Mouse (Mus musculus) liver, adult (tissue): Measurements from ENCODE around the gene Clspn.

Experiments used
- GATA4 ChIP-seq: IDR thresholded peaks from 2 replicates; pipeline ENCODE4 v1.6.1; 2014; ENCODE audit warnings: mild to moderate bottlenecking, low read length; ENCODE audit not compliant: insufficient replicate concordance

Gene Clspn

GRCm38 (mm10) chr4:126556809-126557711 is at the start of gene Clspn:
Clspn (plus strand) TSS chr4:126556935.
- TF ChIP-seq GATA4 = no peak

GRCm38 (mm10) chr4:126508110-126508899 is 48.4 kb upstream of the Clspn start:
- TF ChIP-seq GATA4 = no peak

DNA sequence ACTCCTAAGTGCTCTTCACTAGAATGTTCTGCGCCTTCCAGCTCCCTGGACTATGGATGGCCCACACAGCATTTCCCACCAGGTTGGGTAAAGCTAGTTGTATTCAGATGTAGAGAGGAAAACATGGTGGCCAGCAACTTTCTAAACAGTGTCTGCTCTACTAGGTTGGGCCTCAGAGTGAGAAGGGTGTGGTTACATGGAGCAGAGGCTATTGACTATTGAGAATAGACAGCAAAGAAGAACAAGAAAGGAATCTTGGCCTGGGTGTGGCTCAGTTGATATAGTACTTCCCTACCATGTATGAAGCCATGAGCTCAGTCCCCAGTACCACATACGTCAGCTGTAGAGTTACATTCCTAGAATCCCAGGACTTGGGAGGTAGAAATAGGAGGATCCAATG is 47.7 kb upstream of the Clspn start:
- TF ChIP-seq GATA4 = no peak

- no peak for TF ChIP-seq GATA4
Measured at GRCm38 (mm10) chr4:126511013-126511412, 45.7 kb upstream of the Clspn start.

- TF ChIP-seq GATA4 = no peak
Measured at GRCm38 (mm10) chr4:126512308-126513066, 44.2 kb upstream of the Clspn start.

- no peak for TF ChIP-seq GATA4
Measured at GRCm38 (mm10) chr4:126526164-126526563, 30.6 kb upstream of the Clspn start.

DNA sequence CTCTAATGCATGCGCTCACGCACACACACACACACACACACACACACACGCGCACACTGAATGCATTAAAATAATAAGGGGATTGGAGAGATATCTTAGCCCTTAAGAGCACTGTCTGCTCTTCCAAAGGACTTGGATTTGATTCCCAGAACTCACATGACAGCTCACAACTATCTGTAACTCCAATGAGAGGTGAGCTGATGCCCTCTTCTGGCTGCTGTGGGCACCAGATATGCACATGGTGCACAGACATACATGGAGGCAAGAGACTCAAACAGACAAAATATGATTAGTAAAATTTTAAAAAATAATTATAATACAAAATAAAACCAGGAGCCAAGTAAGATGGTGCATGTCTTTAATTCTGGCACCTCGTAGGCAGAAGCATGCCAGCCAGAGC is 29.9 kb upstream of the Clspn start:
- TF ChIP-seq GATA4 = no peak

GRCm38 (mm10) chr4:126532292-126532691 is 24.4 kb upstream of the Clspn start:
- no peak for TF ChIP-seq GATA4

DNA sequence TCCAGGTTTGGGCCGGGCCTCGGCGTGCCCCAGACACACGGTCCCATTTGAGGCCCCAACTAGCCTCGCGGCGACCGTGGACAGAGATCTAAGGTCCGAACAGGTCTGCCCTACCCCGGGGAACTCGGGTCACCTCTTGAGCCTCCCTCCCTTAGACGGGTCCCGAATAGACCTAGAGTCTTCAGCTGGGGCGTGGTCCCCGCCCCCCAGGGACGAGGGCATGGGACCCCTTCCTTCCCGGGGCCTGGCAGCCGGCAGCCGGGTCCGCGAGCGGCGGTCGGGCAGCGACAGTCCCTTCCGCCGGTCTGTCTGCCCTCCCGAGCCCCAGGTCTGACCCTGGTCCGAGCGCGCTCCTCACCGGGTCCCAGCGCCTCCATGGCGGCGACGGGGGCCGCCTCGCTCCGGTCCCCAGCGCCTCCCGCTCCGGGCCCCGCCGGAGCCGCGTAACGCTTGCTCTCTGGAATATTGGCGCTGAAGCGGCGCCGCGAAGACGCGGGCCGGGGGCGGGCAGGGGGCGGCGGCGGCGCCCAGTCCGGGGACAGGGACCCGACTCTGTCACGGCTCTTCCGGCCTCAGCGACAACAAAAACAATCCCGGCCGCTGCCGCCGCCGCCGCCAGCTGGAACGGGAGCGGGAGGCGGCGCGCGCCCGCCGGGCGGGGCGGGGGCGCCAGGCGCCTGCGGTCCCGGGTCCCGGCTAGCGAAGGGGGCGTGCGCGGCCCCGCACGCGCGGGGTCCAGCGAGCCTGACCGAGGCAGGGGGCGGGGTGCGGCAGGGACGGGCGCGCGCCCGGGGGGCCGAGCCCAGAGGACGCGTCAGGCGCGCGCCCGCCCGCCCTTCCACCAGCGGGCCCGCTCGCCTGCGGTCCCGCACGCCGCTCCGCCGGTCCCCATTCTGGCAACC is 23.7 kb upstream of the Clspn start, which contains the start of gene Ago4:
Gene Ago4 (minus strand): TSS at position 646 of the 902 bp plus-strand sequence.
- TF ChIP-seq GATA4 = no peak

- no peak for TF ChIP-seq GATA4
Measured at GRCm38 (mm10) chr4:126533729-126534070, 23.0 kb upstream of the Clspn start.

- TF ChIP-seq GATA4 = no peak
Measured at GRCm38 (mm10) chr4:126536865-126537264, 19.9 kb upstream of the Clspn start.

DNA sequence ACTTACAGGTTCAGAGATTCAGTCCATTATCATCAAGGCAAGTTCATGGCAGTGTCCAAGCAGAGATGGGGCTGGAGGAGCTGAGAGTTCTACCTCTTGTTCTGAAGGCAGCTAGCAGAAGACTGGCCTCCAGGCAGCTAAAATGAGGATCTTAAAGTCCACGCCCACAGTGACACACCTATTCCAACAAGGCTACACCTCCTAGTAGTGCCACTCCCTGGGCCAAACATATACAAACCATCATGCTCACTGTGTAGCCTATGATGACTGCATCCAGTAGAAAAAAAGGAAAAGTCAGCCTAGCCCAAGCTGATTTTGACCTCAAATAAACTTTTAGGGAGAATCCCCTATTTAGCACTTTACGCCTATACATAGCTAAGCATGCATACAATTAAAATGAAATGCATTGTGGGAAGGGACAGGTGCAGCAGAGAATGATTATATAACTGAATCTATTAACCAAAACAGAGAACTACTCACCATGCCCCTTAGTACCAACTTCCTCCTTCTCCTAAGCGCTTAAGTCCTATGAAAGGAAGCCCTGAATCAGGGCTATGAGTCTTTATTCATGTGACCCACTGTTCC is 16.2 kb upstream of the Clspn start:
- TF ChIP-seq GATA4 = no peak

DNA sequence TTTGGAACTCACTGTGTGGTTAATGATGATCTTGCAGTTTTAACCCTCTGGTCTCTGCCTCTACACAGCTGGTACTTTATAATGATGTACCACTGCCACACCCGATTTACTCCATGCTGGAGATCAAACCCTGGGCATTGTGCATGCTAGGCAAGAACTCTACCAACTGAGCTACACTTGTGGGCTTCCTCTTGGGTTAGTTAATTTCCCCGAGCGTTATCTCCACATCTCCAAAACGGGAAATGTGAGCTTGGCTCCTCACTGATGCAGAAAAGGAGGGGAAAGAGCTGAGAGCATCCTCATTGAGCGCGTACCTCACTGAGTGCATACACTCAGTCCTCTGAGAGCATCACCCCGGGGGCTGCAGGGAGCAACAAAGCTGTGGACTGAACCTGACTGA is 13.9 kb upstream of the Clspn start:
- TF ChIP-seq GATA4 = no peak

GRCm38 (mm10) chr4:126545016-126545415 is 11.7 kb upstream of the Clspn start:
- no peak for TF ChIP-seq GATA4

GRCm38 (mm10) chr4:126545703-126546102 is 11.0 kb upstream of the Clspn start:
- TF ChIP-seq GATA4 = no peak

DNA sequence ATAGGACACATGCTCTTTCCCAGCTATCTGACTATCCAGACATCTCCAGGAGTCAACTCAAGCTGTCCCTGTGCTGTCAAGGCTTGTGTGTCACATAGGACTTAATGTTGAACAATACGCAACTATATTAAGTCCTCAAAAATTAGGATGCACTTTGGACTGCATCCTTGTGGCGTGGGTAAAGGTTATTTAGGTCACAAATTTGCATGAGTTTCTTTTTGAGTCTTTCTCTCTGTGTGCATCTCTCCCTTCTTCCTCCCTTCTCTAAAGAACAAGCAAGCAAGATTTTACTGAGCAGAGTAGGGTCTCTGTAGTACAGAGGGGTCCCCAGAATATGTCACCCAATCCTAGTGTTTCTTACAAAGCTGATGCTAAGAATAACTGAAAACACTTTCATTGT is 10.6 kb upstream of the Clspn start:
- TF ChIP-seq GATA4 = no peak
